Mouse (Mus musculus): ENCODE measurements at regions not wholly inside any gene's neighbourhood (a gene's known extent, or its start where the extent isn't known, plus 50 kb on each side); places are given as distances from the start of the nearest gene placed in this dataset.

DNA sequence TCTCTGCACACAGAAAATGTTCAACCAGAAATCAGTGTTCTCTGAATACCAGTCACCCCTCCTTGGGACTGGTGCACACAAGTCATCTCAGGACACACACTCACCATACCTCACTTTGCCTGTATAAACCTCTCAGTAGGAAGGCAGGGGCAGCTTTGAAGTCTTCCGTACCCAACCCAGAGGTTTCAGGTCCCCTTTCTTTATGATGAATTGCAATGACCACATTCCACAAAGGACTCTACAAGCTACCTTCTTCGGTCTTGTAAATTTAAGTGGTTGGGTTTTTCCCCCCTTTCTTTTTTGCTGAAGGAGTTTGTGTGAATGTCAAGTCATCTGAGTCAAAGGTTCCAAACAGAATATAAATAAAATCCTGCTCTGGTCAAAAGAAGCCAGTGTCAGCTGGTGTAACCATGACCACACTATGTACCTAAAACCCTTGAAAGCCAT, 76.9 kb upstream of the Far2 start:
- Histone ChIP-seq H3K4me2 (ENCODE audit: insufficient read depth, low read depth, poor library complexity, severe bottlenecking) (peak overlapping the region; percentile 44), H3K27ac (ENCODE audit: insufficient read depth, low read depth) (peak overlapping the region; percentile 86), H3K36me3 (replicated peaks in 1 of 2; ENCODE audit: control insufficient read depth in 1 of 2, insufficient read depth in 1 of 2, low read length in 1 of 2) (no peaks in the 10 kb centered on the region), H3K4me1 (ENCODE audit: control insufficient read depth in 1 of 2, insufficient read depth in 2 of 2) (peaks cover 12 to 24% of the 10 kb centered on the region in 2 experiments), H3K9me3 (replicated peaks; ENCODE audit: low read length) (no peaks in the 10 kb centered on the region), H3K4me3 (replicated peaks in 1 of 3; ENCODE audit: low read depth in 2 of 3, low read length in 2 of 3, poor library complexity in 1 of 3) (no peak overlapping the region), H3K79me2 (replicated peaks; ENCODE audit: control insufficient read depth, extremely low read depth, insufficient read depth, poor library complexity, severe bottlenecking) (no peaks in the 10 kb centered on the region), H3K9ac (ENCODE audit: insufficient read depth, low read depth) (peak overlapping the region; percentile 66), H3K27me3 (replicated peaks) (no peaks in the 10 kb centered on the region)
- in situ Hi-C loops (cut with MboI; ENCODE audit: low pct_ligation_motif_present, low pct_unique_long_range_greater_than_20kb, low sequenced_read_pairs): no loop called here
- DNase-seq (ENCODE audit: extremely low read depth): peak; percentile 92
- dilution Hi-C loops (cut with MboI; ENCODE audit: extremely low pct_ligation_motif_present, extremely low pct_unique_long_range_greater_than_20kb, low sequenced_read_pairs): no loop called here
- TF ChIP-seq IRF4 (IDR thresholded peaks at IDR 0.05; ENCODE audit: low read depth, low read length): peak; percentile 99
- no peak; the same call in none of the 2 replicates for TF ChIP-seq SIN3A (IDR thresholded peaks at IDR 0.05; ENCODE audit: low read length)
- TF ChIP-seq CHD2 (IDR thresholded peaks at IDR 0.05; ENCODE audit: low read length): peak; percentile 59; the same call in 1 of the 2 replicates
- TF ChIP-seq TCF12 (IDR thresholded peaks at IDR 0.05; ENCODE audit: low read depth, low read length): peak; percentile 90
- no peak for TF ChIP-seq USF2 (conservative IDR thresholded peaks at IDR 0.05; ENCODE audit: low read depth, low read length)
- 0 out of 2 replicates have a peak, but pooled peaks have one; percentile 34 for TF ChIP-seq KAT2A (IDR thresholded peaks at IDR 0.05; ENCODE audit: insufficient replicate concordance, low read length)
- TF ChIP-seq JUND (conservative IDR thresholded peaks at IDR 0.05; ENCODE audit: low read depth, low read length): peak; percentile 81
- peak; percentile 96 for TF ChIP-seq RCOR1 (conservative IDR thresholded peaks at IDR 0.05; ENCODE audit: low read depth, low read length)
- no peak; the same call in 1 of the 2 replicates for TF ChIP-seq RAD21 (IDR thresholded peaks at IDR 0.05; ENCODE audit: low read depth, low read length)
- no peak for TF ChIP-seq MAX (IDR thresholded peaks at IDR 0.05; ENCODE audit: low read length)
- TF ChIP-seq MYC (IDR thresholded peaks at IDR 0.05; ENCODE audit: low read depth, low read length): peak; percentile 65
- TF ChIP-seq GABPA (IDR thresholded peaks at IDR 0.05; ENCODE audit: insufficient replicate concordance, low read depth, low read length): no peak
- peak; percentile 91 for TF ChIP-seq MEF2A (IDR thresholded peaks at IDR 0.05; ENCODE audit: borderline replicate concordance, low read depth, low read length)
- TF ChIP-seq EP300 (IDR thresholded peaks at IDR 0.05; ENCODE audit: low read length): peak; percentile 99
- no peak for TF ChIP-seq NELFE (IDR thresholded peaks at IDR 0.05; ENCODE audit: low read depth, low read length)
- no peak for TF ChIP-seq ZC3H11A (IDR thresholded peaks at IDR 0.05; ENCODE audit: low read depth, low read length)
- TF ChIP-seq ZKSCAN1 (IDR thresholded peaks at IDR 0.05; ENCODE audit: borderline replicate concordance, low read depth, low read length): no peak
- peak; percentile 85 for TF ChIP-seq MAZ (IDR thresholded peaks at IDR 0.05; ENCODE audit: low read depth, low read length)
- TF ChIP-seq HCFC1 (IDR thresholded peaks at IDR 0.05; ENCODE audit: low read depth, low read length): peak; percentile 26; the same call in 1 of the 2 replicates
- no peak for TF ChIP-seq UBTF (IDR thresholded peaks at IDR 0.05; ENCODE audit: low read depth, low read length)
- TF ChIP-seq PAX5 (IDR thresholded peaks at IDR 0.05; ENCODE audit: low read length): no peak
- TF ChIP-seq SMC3 (IDR thresholded peaks at IDR 0.05; ENCODE audit: low read depth, low read length): peak; percentile 14; the same call in 1 of the 2 replicates
- no peak for TF ChIP-seq POLR2A (IDR thresholded peaks at IDR 0.05; ENCODE audit: low read depth, low read length)
- TF ChIP-seq JUN (IDR thresholded peaks at IDR 0.05; ENCODE audit: insufficient read depth, low read depth, low read length): peak; percentile 84
- peak; percentile 47; the same call in 1 of the 2 replicates for TF ChIP-seq TBP (conservative IDR thresholded peaks at IDR 0.05; ENCODE audit: low read depth, low read length)
- TF ChIP-seq E2F4 (IDR thresholded peaks at IDR 0.05; ENCODE audit: insufficient replicate concordance, low read depth, low read length): 0 out of 2 replicates have a peak, but pooled peaks have one; percentile 38
- peak; percentile 51; the same call in 1 of the 2 replicates for TF ChIP-seq ELF1 (IDR thresholded peaks at IDR 0.05; ENCODE audit: low read depth, low read length)
- peak; percentile 90 for TF ChIP-seq ETS1 (conservative IDR thresholded peaks at IDR 0.05; ENCODE audit: low read depth, low read length)
- TF ChIP-seq CHD1 (IDR thresholded peaks at IDR 0.05; ENCODE audit: low read depth, low read length): no peak
- no peak for TF ChIP-seq NRF1 (IDR thresholded peaks at IDR 0.05; ENCODE audit: low read depth, low read length)
- TF ChIP-seq ZNF384 (IDR thresholded peaks at IDR 0.05; ENCODE audit: low read depth, low read length): no peak
- 0 out of 2 replicates have a peak, but pooled peaks have one; percentile 43 for TF ChIP-seq ZMIZ1 (IDR thresholded peaks at IDR 0.05; ENCODE audit: low read depth, low read length)
- peak; percentile 64; the same call in 1 of the 2 replicates for TF ChIP-seq MXI1 (IDR thresholded peaks at IDR 0.05; ENCODE audit: low read depth, low read length)
- TF ChIP-seq BHLHE40 (IDR thresholded peaks at IDR 0.05; ENCODE audit: low read depth, low read length): peak; percentile 81
- TF ChIP-seq MAFK (IDR thresholded peaks at IDR 0.05; ENCODE audit: insufficient replicate concordance, low read length): peak; percentile 85; the same call in 1 of the 2 replicates
- TF ChIP-seq POLR2AphosphoS2 (IDR thresholded peaks at IDR 0.05; ENCODE audit: low read depth, low read length): no peak
- TF ChIP-seq USF1 (IDR thresholded peaks at IDR 0.05; ENCODE audit: low read depth, low read length): no peak
- no peak for TF ChIP-seq CTCF (conservative IDR thresholded peaks at IDR 0.05 in 1 of 2, IDR thresholded peaks at IDR 0.05 in 1 of 2; ENCODE audit: low read depth in 2 of 2, low read length in 2 of 2)

Measured in CH12.LX (cell line).